Mouse (Mus musculus): ENCODE results near the gene 1700021F05Rik. TPM values are rescaled to one million over a fixed set of nuclear protein-coding genes. Genes with fewer than 3 reads are reported as not detected.

The 1700021F05Rik gene
- polyA plus RNA-seq, 1 experiment: 56.2 TPM

- H3K4me1 ChIP-seq (ENCODE audit: control insufficient read depth, insufficient read depth, low read length): peaks cover 6% of the 10 kb centered on the region; the same call in 1 of the 2 replicates
- under 1% methylated on average over 32 of the region's 32 CpGs for WGBS
Observed at GRCm38 (mm10) chr10:43578366-43578753, 37.6 kb upstream of the 1700021F05Rik start.

GRCm38 (mm10) chr10:43577997-43578331 lies 37.2 kb upstream of the 1700021F05Rik start, which contains the start of gene Cd24a:
Cd24a (plus strand) TSS chr10:43578284.
- WGBS: under 1% methylated on average over 6 of the region's 6 CpGs
- TF ChIP-seq POLR2A (IDR thresholded peaks at IDR 0.05; ENCODE audit: borderline replicate concordance, control insufficient read depth, low read depth, low read length): no peak
- TF ChIP-seq CTCF (IDR thresholded peaks at IDR 0.05; ENCODE audit: control insufficient read depth, insufficient read depth, low read length): no peak
- Histone ChIP-seq H3K4me1 (ENCODE audit: control insufficient read depth, insufficient read depth, low read length) (peaks cover 6% of the 10 kb centered on the region; the same call in 1 of the 2 replicates), H3K27ac (ENCODE audit: control insufficient read depth, insufficient read depth, low read depth, low read length, poor library complexity) (peak within 1 kb of the TSS; percentile 99), H3K4me3 (replicated peaks; ENCODE audit: control insufficient read depth, low read depth, low read length) (peak within 1 kb of the TSS; percentile 86)

More at GRCm38 (mm10) chr10:43578366-43578753, 37.6 kb upstream of the 1700021F05Rik start:
- no peak for TF ChIP-seq CTCF (IDR thresholded peaks at IDR 0.05; ENCODE audit: control insufficient read depth, insufficient read depth, low read length)
- peak; percentile 56 for TF ChIP-seq POLR2A (IDR thresholded peaks at IDR 0.05; ENCODE audit: borderline replicate concordance, control insufficient read depth, low read depth, low read length)
- Histone ChIP-seq H3K4me3 (replicated peaks; ENCODE audit: control insufficient read depth, low read depth, low read length) (peak overlapping the region; percentile 86), H3K27ac (ENCODE audit: control insufficient read depth, insufficient read depth, low read depth, low read length, poor library complexity) (peak overlapping the region; percentile 99)

GRCm38 (mm10) chr10:43577299-43577996 lies 36.7 kb upstream of the 1700021F05Rik start:
- peak overlapping the region; percentile 75 for H3K4me3 ChIP-seq (replicated peaks; ENCODE audit: control insufficient read depth, low read depth, low read length)
- WGBS: 8% methylated on average over 19 of the region's 19 CpGs
- H3K4me1 ChIP-seq (ENCODE audit: control insufficient read depth, insufficient read depth, low read length): peaks cover 6% of the 10 kb centered on the region; the same call in 1 of the 2 replicates
- TF ChIP-seq CTCF (IDR thresholded peaks at IDR 0.05; ENCODE audit: control insufficient read depth, insufficient read depth, low read length): no peak
- TF ChIP-seq POLR2A (IDR thresholded peaks at IDR 0.05; ENCODE audit: borderline replicate concordance, control insufficient read depth, low read depth, low read length): peak; percentile 74; the same call in 1 of the 2 replicates
- H3K27ac ChIP-seq (ENCODE audit: control insufficient read depth, insufficient read depth, low read depth, low read length, poor library complexity): peak overlapping the region; percentile 87

- TF ChIP-seq CTCF (IDR thresholded peaks at IDR 0.05; ENCODE audit: control insufficient read depth, insufficient read depth, low read length): peak; percentile 88
- TF ChIP-seq POLR2A (IDR thresholded peaks at IDR 0.05; ENCODE audit: borderline replicate concordance, control insufficient read depth, low read depth, low read length): no peak
- 0% methylated on average over 3 of the region's 3 CpGs for WGBS
- H3K4me3 ChIP-seq (replicated peaks; ENCODE audit: control insufficient read depth, low read depth, low read length): no peak overlapping the region
- H3K27ac ChIP-seq (ENCODE audit: control insufficient read depth, insufficient read depth, low read depth, low read length, poor library complexity): no peak overlapping the region
- peaks cover 6% of the 10 kb centered on the region; the same call in 1 of the 2 replicates for H3K4me1 ChIP-seq (ENCODE audit: control insufficient read depth, insufficient read depth, low read length)
Observed at GRCm38 (mm10) chr10:43574956-43575355, 34.2 kb upstream of the 1700021F05Rik start.

- H3K27ac ChIP-seq (ENCODE audit: control insufficient read depth, insufficient read depth, low read depth, low read length, poor library complexity): no peak overlapping the region
- WGBS: 86% methylated on average over 2 of the region's 2 CpGs
- TF ChIP-seq POLR2A (IDR thresholded peaks at IDR 0.05; ENCODE audit: borderline replicate concordance, control insufficient read depth, low read depth, low read length) (no peak), CTCF (IDR thresholded peaks at IDR 0.05; ENCODE audit: control insufficient read depth, insufficient read depth, low read length) (no peak)
- H3K4me3 ChIP-seq (replicated peaks; ENCODE audit: control insufficient read depth, low read depth, low read length): no peak overlapping the region
- H3K4me1 ChIP-seq (ENCODE audit: control insufficient read depth, insufficient read depth, low read length): peaks cover 6% of the 10 kb centered on the region; the same call in 1 of the 2 replicates
Observed at GRCm38 (mm10) chr10:43574352-43574751, 33.6 kb upstream of the 1700021F05Rik start.

- H3K4me1 ChIP-seq (ENCODE audit: control insufficient read depth, insufficient read depth, low read length): peaks cover 1% of the 10 kb centered on the region
- no peak overlapping the region for H3K4me3 ChIP-seq (replicated peaks; ENCODE audit: control insufficient read depth, low read depth, low read length)
- H3K27ac ChIP-seq (ENCODE audit: control insufficient read depth, insufficient read depth, low read depth, low read length, poor library complexity): no peak overlapping the region
- 84% methylated on average over 2 of the region's 2 CpGs for WGBS
- no peak for TF ChIP-seq CTCF (IDR thresholded peaks at IDR 0.05; ENCODE audit: control insufficient read depth, insufficient read depth, low read length)
- no peak for TF ChIP-seq POLR2A (IDR thresholded peaks at IDR 0.05; ENCODE audit: borderline replicate concordance, control insufficient read depth, low read depth, low read length)
Observed at GRCm38 (mm10) chr10:43561311-43561710, 20.5 kb upstream of the 1700021F05Rik start.

- Histone ChIP-seq H3K4me1 (ENCODE audit: control insufficient read depth, insufficient read depth, low read length) (peaks cover 1% of the 10 kb centered on the region), H3K4me3 (replicated peaks; ENCODE audit: control insufficient read depth, low read depth, low read length) (no peak overlapping the region), H3K27ac (ENCODE audit: control insufficient read depth, insufficient read depth, low read depth, low read length, poor library complexity) (no peak overlapping the region)
- 48% methylated on average over 2 of the region's 2 CpGs for WGBS
- TF ChIP-seq CTCF (IDR thresholded peaks at IDR 0.05; ENCODE audit: control insufficient read depth, insufficient read depth, low read length) (no peak), POLR2A (IDR thresholded peaks at IDR 0.05; ENCODE audit: borderline replicate concordance, control insufficient read depth, low read depth, low read length) (no peak)
Observed at GRCm38 (mm10) chr10:43560765-43561164, 20.0 kb upstream of the 1700021F05Rik start.

- 88% methylated on average over 11 of the region's 11 CpGs for WGBS
- TF ChIP-seq POLR2A (IDR thresholded peaks at IDR 0.05; ENCODE audit: borderline replicate concordance, control insufficient read depth, low read depth, low read length) (no peak), CTCF (IDR thresholded peaks at IDR 0.05; ENCODE audit: control insufficient read depth, insufficient read depth, low read length) (no peak)
- no peak overlapping the region for H3K4me3 ChIP-seq (replicated peaks; ENCODE audit: control insufficient read depth, low read depth, low read length)
- H3K4me1 ChIP-seq (ENCODE audit: control insufficient read depth, insufficient read depth, low read length): peaks cover 1% of the 10 kb centered on the region
- H3K27ac ChIP-seq (ENCODE audit: control insufficient read depth, insufficient read depth, low read depth, low read length, poor library complexity): no peak overlapping the region
Observed at GRCm38 (mm10) chr10:43559313-43559712, 18.5 kb upstream of the 1700021F05Rik start.
